Mouse (Mus musculus) limb, embryonic 15.5 days (tissue): Measurements from ENCODE around the gene Zfp683. TPM values are rescaled to one million over a fixed set of nuclear protein-coding genes. Genes with fewer than 3 reads are reported as not detected.

ENCODE experiments used
- ATAC-seq: fragments of 200-750 bp; cut with Nextera tagmentation; 2 replicates; pipeline ENCODE4 v1.8.0; 2017; ENCODE audit warnings: low read depth, moderate TSS enrichment; ENCODE audit not compliant: insufficient number of reproducible peaks, low FRiP score, low TSS enrichment
- H3K27ac ChIP-seq: fragments of 300-500 bp; sonication (generic); 2 replicates; pipeline ENCODE4 v1.5.1; 2015; ENCODE audit warnings: moderate library complexity, mild to moderate bottlenecking, inconsistent platforms
- H3K27me3 ChIP-seq: fragments of 300-500 bp; sonication (generic); 2 replicates; pipeline ENCODE4 v1.6.1; 2015; ENCODE audit warnings: inconsistent platforms
- H3K36me3 ChIP-seq: fragments of 300-500 bp; sonication (generic); 2 replicates; pipeline ENCODE4 v1.6.1; 2015; ENCODE audit warnings: inconsistent platforms
- H3K4me1 ChIP-seq: fragments of 300-500 bp; sonication (generic); 2 replicates; pipeline ENCODE4 v1.6.1; 2015; ENCODE audit warnings: inconsistent platforms
- H3K4me2 ChIP-seq: fragments of 300-500 bp; sonication (generic); 2 replicates; pipeline ENCODE4 v1.6.1; 2015; ENCODE audit warnings: mild to moderate bottlenecking, inconsistent platforms
- H3K4me3 ChIP-seq: fragments of 300-500 bp; sonication (generic); 2 replicates; pipeline ENCODE4 v1.5.1; 2015; ENCODE audit warnings: mild to moderate bottlenecking, inconsistent platforms
- H3K9ac ChIP-seq: fragments of 300-500 bp; sonication (generic); 2 replicates; pipeline ENCODE4 v1.6.1; 2015; ENCODE audit warnings: inconsistent platforms
- H3K9me3 ChIP-seq: fragments of 300-500 bp; sonication (generic); 2 replicates; pipeline ENCODE4 v1.6.1; 2016; ENCODE audit warnings: inconsistent platforms
- WGBS: fragments of 180-500 bp; shearing (Covaris S2); methylation state at CpG from one replicate; pipeline ENCODE4 v1.1.7; 2015; 5-methylcytosine and 5-hydroxymethylcytosine counted together
- polyA plus RNA-seq: library from polyadenylated mRNA; unstranded; fragments of >200 nt; fragmentation: Nextera tagmentation; extraction: Ambion mirVana; gene quantifications from 2 replicates; pipeline ENCODE4 v1.2.1, GENCODE M21; 2015

The Zfp683 gene
- polyA plus RNA-seq, 1 experiment from 2014 or later, result not detected

DNA sequence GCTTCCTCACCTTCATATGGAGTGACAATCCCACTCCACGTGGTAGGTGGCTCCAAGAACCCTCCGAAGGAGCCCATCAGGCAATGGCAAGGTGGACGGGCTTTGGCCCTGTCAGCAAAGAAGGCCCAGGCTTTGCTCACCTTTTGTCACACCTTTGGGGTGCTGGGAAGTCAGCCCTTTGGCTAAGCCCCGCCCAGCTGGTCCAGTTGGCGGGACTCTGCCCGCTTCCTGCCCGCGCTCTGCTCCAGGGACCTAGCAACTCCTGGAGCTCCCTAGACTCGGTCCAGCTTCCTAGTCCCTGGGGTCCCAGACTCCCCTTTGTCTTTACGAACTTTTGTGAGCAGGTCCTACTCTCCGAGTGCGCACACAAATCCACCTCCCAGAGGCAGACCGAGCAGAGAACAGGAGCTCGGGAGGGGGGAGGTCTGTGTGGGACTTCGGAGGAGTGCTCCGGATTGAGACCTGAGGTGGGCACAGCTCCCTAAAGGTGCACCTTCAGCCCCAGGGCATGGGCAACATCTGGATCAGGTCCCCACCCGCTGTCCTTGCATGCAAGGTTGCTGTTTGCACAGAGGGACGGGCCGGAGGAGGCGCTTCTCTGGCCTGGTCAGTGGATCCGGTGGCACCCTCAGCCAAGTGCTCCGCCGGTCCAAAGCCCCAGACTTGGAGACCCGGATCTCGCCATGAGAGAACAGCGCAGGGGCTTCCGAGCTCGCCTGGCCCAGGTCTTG is 6.7 kb downstream of the Zfp683 start, which contains the start of gene Crybg2:
TSS of gene Crybg2 (plus strand) at position 681 of the 731 bp plus-strand sequence.
- H3K36me3 ChIP-seq, result no peaks in the 10 kb centered on the region
- H3K27ac ChIP-seq, result no peak within 1 kb of the TSS
- peaks cover 10% of the 10 kb centered on the region; the same call in 1 of the 2 replicates for H3K4me1 ChIP-seq
- ATAC-seq, result no peak
- 41% methylated on average over 28 of the region's 28 CpGs for WGBS
- H3K4me3 ChIP-seq, result no peak within 1 kb of the TSS
- H3K9ac ChIP-seq, result no peak within 1 kb of the TSS
- H3K4me2 ChIP-seq, result no peak within 1 kb of the TSS
- no peaks in the 10 kb centered on the region for H3K9me3 ChIP-seq
- peaks cover 17% of the 10 kb centered on the region for H3K27me3 ChIP-seq

DNA sequence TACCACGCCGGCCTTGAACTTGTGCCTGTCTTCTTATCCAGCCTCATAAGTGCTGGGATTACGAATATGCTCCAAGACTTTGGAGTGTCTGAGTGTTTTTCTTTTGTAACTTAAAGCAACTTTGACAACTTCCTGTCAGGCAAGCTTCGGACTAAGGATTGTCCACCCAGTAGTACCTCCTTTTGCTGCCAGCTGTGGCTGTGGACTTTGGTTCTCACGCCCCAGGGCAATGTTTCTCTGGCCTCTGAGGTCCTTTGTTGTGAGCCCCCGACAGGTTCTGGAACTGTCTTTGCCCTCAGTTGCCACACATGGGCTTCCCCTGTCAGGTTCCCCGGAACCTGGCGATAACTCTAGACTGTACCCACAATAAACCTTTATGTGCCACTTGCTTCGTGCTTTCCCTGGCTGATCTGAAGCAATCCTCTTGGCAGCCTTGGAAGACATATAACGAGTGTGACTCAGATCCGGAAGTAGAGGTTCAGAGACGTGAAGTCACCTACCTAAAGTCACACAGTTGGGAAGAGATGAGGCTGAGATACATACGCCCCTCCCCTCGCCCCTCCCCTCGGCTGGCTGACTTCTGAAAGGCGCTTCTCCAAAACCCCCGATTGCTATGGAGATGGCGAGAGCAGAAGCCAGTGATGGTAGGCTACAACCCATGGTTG is 7.7 kb downstream of the Zfp683 start:
- ATAC-seq, result no peak
- Histone ChIP-seq H3K36me3 (no peaks in the 10 kb centered on the region), H3K4me3 (no peak overlapping the region), H3K4me2 (no peak overlapping the region), H3K4me1 (peaks cover 13% of the 10 kb centered on the region; the same call in 1 of the 2 replicates), H3K27me3 (peaks cover 24% of the 10 kb centered on the region), H3K27ac (no peak overlapping the region), H3K9ac (no peak overlapping the region), H3K9me3 (no peaks in the 10 kb centered on the region)
- WGBS, result 53% methylated on average over 18 of the region's 18 CpGs

DNA sequence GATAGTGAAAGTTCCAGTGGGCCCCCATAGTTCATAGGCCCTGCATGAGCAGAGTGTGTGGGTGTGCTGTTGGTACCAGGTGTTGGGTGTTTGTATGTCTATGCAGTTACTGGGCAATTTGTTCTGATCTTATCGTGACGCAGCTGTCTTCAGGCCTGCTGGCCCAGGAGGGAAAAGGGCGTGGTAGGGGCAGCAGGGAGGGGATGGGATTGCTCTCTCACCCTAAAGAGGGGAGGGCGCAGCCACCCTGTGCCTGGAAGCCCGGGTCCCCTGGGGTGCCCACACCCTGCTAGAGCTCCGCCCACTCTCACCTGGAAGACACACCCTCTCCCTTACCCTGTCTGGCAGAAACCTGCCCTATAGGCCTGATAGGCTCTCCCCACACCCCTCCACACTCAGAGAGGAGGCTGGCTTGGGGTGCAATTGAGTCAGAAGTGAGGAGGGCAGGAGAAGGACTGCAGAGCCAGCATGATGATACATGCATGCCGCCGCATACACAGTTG is 8.4 kb downstream of the Zfp683 start:
- Histone ChIP-seq H3K9ac (no peak overlapping the region), H3K9me3 (no peaks in the 10 kb centered on the region), H3K4me3 (no peak overlapping the region), H3K27ac (no peak overlapping the region), H3K27me3 (peaks cover 31% of the 10 kb centered on the region), H3K36me3 (no peaks in the 10 kb centered on the region), H3K4me1 (peaks cover 13% of the 10 kb centered on the region; the same call in 1 of the 2 replicates), H3K4me2 (no peak overlapping the region)
- peak; percentile 41 for ATAC-seq
- 29% methylated on average over 8 of the region's 8 CpGs for WGBS

DNA sequence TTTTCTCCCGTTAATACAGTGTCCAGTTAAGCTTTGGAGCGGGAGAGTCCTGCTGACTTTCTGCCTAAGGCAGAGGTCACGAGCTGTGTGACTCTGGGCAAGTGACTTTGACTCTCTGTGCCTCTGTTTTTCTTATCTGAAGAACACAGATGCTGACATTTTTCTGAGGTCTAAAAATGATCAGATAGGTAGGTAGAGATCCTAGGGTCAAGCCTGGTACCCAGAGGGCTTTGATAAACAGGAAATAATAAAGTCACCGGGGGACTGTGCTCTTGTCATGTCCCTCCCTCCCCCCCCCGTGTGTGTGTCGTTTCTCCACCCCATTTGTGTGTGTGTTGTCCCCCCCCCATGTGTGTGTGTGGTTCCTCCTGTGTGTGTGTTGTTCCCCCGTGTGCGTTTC is 8.9 kb downstream of the Zfp683 start:
- Histone ChIP-seq H3K9ac (no peak overlapping the region), H3K27me3 (peaks cover 31% of the 10 kb centered on the region), H3K4me3 (no peak overlapping the region), H3K4me2 (no peak overlapping the region), H3K36me3 (no peaks in the 10 kb centered on the region), H3K27ac (no peak overlapping the region), H3K4me1 (peaks cover 13% of the 10 kb centered on the region; the same call in 1 of the 2 replicates), H3K9me3 (no peaks in the 10 kb centered on the region)
- no peak for ATAC-seq
- WGBS, result 55% methylated on average over 8 of the region's 8 CpGs

GRCm38 (mm10) chr4:134065431-134066004 is 11.9 kb downstream of the Zfp683 start:
- no peak for ATAC-seq
- Histone ChIP-seq H3K36me3 (no peaks in the 10 kb centered on the region), H3K9me3 (no peaks in the 10 kb centered on the region), H3K27ac (no peak overlapping the region), H3K4me1 (peaks cover 13% of the 10 kb centered on the region; the same call in 1 of the 2 replicates), H3K4me3 (peak overlapping the region; percentile 25), H3K4me2 (0 out of 2 replicates have a peak overlapping the region, but pooled peaks have one; percentile 14), H3K9ac (no peak overlapping the region), H3K27me3 (peaks cover 27% of the 10 kb centered on the region)
- 19% methylated on average over 23 of the region's 23 CpGs for WGBS

DNA sequence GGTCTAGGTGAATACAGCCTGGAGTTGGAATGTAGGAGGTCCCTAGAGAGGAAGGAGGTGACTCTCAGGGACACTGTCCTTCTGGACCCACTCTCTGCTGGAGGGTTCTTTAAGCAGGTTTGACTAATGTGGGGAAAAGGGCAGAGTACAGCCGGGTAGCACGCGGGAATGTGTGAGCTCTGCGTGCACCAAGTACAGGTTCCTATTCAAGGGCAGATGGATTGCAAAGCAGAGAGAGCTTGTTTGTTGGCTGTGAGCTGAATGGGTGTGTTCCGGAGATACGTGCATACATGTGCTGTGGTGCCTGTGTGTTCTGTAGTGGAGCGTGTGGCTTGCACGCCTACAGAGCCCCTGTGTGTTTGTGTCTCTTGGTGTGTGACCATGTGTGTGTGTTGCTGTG is 13.7 kb downstream of the Zfp683 start:
- H3K36me3 ChIP-seq, result no peaks in the 10 kb centered on the region
- H3K4me3 ChIP-seq, result no peak overlapping the region
- peaks cover 22% of the 10 kb centered on the region for H3K27me3 ChIP-seq
- H3K9me3 ChIP-seq, result no peaks in the 10 kb centered on the region
- 0 out of 2 replicates have a peak overlapping the region, but pooled peaks have one; percentile 3 for H3K4me2 ChIP-seq
- 0 out of 2 replicates have a peak, but pooled peaks cover 5% of the 10 kb centered on the region for H3K4me1 ChIP-seq
- WGBS, result 81% methylated on average over 8 of the region's 8 CpGs
- ATAC-seq, result no peak
- H3K9ac ChIP-seq, result no peak overlapping the region
- no peak overlapping the region for H3K27ac ChIP-seq

GRCm38 (mm10) chr4:134067833-134068544 is 14.4 kb downstream of the Zfp683 start:
- H3K4me1 ChIP-seq, result 0 out of 2 replicates have a peak, but pooled peaks cover 5% of the 10 kb centered on the region
- H3K27ac ChIP-seq, result no peak overlapping the region
- 73% methylated on average over 7 of the region's 7 CpGs for WGBS
- no peaks in the 10 kb centered on the region for H3K36me3 ChIP-seq
- no peak for ATAC-seq
- H3K4me3 ChIP-seq, result no peak overlapping the region
- no peak overlapping the region for H3K4me2 ChIP-seq
- no peak overlapping the region for H3K9ac ChIP-seq
- no peaks in the 10 kb centered on the region; the same call in 1 of the 2 replicates for H3K9me3 ChIP-seq
- H3K27me3 ChIP-seq, result peaks cover 22% of the 10 kb centered on the region

DNA sequence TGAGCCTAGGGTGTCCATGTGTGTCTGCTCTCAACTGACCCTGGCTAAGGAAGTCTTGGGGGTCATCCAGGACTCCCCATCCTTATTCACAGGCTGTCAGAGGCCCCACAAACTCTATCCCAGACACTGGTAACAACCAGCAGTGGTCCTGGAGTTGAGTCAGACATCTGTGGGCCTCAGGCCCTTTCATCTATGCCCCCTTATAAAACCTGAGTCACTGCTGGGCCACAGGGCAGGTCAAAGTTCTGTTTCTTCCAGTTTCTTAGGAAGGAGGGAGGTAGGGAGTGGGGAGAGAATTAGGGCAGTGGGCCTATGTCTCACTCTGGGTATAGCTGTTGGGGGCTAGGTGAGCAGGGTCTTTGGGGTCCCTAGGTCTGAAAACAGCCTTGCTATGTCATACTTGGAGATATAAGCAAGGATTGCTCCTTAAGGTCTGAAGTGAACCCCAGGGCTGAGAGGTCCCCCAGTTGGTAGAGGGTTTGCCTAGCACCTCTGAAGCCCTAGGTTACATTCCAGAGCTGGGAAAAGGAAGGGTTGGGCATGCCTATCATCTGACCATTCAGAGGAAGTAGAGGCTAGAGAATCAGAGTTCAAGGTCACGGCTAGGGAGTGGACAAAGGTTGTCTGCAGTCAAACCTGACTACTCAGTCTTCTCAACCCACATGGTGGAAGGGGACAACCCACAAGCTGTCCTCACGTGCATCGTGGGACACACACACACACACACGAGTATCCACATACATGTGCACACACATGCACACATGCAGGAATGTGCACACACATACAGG is 15.3 kb downstream of the Zfp683 start:
- Histone ChIP-seq H3K36me3 (no peaks in the 10 kb centered on the region), H3K4me3 (no peak overlapping the region), H3K27ac (no peak overlapping the region), H3K9me3 (no peaks in the 10 kb centered on the region; the same call in 1 of the 2 replicates), H3K27me3 (peaks cover 22% of the 10 kb centered on the region), H3K9ac (no peak overlapping the region), H3K4me2 (no peak overlapping the region), H3K4me1 (0 out of 2 replicates have a peak, but pooled peaks cover 5% of the 10 kb centered on the region)
- WGBS, result 91% methylated on average over 4 of the region's 4 CpGs
- no peak; the same call in 1 of the 2 replicates for ATAC-seq

DNA sequence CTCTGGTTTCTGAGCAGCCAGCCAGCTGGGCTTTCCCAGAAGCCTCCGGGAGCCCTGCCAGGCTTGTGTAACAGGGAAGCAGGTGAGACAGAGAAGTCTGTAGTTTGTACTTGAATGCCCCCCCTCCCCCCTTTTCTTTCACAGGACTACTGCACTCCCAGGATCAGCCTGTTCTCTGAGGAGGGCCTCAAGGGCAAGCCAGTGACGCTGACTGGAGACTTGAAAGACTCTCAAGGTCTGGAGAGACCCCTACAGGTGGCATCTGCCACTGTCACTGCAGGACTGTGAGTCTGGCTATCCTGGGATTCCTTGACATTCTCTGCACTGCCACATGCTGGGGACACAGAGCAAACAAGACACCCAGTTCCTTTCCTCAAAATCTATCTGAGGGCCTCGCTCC is 25.1 kb downstream of the Zfp683 start:
- H3K27me3 ChIP-seq, result peaks cover 22% of the 10 kb centered on the region
- no peak for ATAC-seq
- H3K27ac ChIP-seq, result no peak overlapping the region
- 22% methylated on average over 3 of the region's 3 CpGs for WGBS
- H3K9me3 ChIP-seq, result no peaks in the 10 kb centered on the region
- no peaks in the 10 kb centered on the region for H3K36me3 ChIP-seq
- H3K4me3 ChIP-seq, result no peak overlapping the region
- H3K4me1 ChIP-seq, result peaks cover 15% of the 10 kb centered on the region
- no peak overlapping the region for H3K4me2 ChIP-seq
- no peak overlapping the region for H3K9ac ChIP-seq

- Histone ChIP-seq H3K4me3 (no peak overlapping the region), H3K27me3 (peaks cover 22% of the 10 kb centered on the region), H3K27ac (no peak overlapping the region), H3K9ac (no peak overlapping the region), H3K36me3 (no peaks in the 10 kb centered on the region), H3K9me3 (no peaks in the 10 kb centered on the region), H3K4me1 (peaks cover 15% of the 10 kb centered on the region), H3K4me2 (no peak overlapping the region)
- WGBS, result 72% methylated on average over 4 of the region's 4 CpGs
- ATAC-seq, result no peak
Observed at GRCm38 (mm10) chr4:134080674-134081073, 27.0 kb downstream of the Zfp683 start.
